Mouse (Mus musculus) brown adipose tissue, adult 24 weeks (tissue): ENCODE measurements around the gene 1700010I14Rik. TPM values are rescaled to one million over a fixed set of nuclear protein-coding genes. Genes with fewer than 3 reads are reported as not detected.

Source experiments
- H3K27ac ChIP-seq: fragments of 200-500 bp; replicated peaks from 2 replicates; pipeline ENCODE4 v1.5.1; 2012; ENCODE audit warnings: low read depth, mild to moderate bottlenecking, low read length
- H3K4me1 ChIP-seq: fragments of 200-500 bp; 2 replicates; pipeline ENCODE4 v1.6.1; 2012; ENCODE audit warnings: low read length, mixed read lengths; ENCODE audit not compliant: control insufficient read depth, insufficient read depth, insufficient read length
- H3K4me3 ChIP-seq: fragments of 200-500 bp; 2 replicates; pipeline ENCODE4 v1.5.1; 2012; ENCODE audit warnings: low read depth, mild to moderate bottlenecking, low read length, moderate library complexity; ENCODE audit not compliant: insufficient read depth
- polyA plus RNA-seq: library from polyadenylated mRNA; stranded (reverse); fragments of >200 nt; gene quantifications from 2 replicates; pipeline ENCODE4 v1.2.4, GENCODE M21; 2012; ENCODE audit not compliant: missing spikeins, insufficient read depth, insufficient read length

The 1700010I14Rik gene
- polyA plus RNA-seq, 1 experiment, result 0.75 TPM

- no peak overlapping the region for H3K27ac ChIP-seq
- no peaks in the 10 kb centered on the region for H3K4me1 ChIP-seq
- H3K4me3 ChIP-seq, result no peak overlapping the region
These were observed 2.4 kb upstream of the 1700010I14Rik start for GRCm38 (mm10) chr17:8985714-8986113.

- Histone ChIP-seq H3K4me3 (no peak overlapping the region), H3K27ac (no peak overlapping the region), H3K4me1 (no peaks in the 10 kb centered on the region)
These were observed 1.6 kb upstream of the 1700010I14Rik start for GRCm38 (mm10) chr17:8986551-8986950.

- no peak overlapping the region for H3K4me3 ChIP-seq
- H3K4me1 ChIP-seq, result no peaks in the 10 kb centered on the region
- no peak overlapping the region for H3K27ac ChIP-seq
These were observed 764 bp upstream of the 1700010I14Rik start for GRCm38 (mm10) chr17:8987369-8987768.

GRCm38 (mm10) chr17:8991160-8991559 is 3.0 kb downstream of the 1700010I14Rik start:
- Histone ChIP-seq H3K4me1 (no peaks in the 10 kb centered on the region), H3K27ac (no peak overlapping the region), H3K4me3 (no peak overlapping the region)

GRCm38 (mm10) chr17:8995344-8995743 is 7.2 kb downstream of the 1700010I14Rik start:
- no peaks in the 10 kb centered on the region for H3K4me1 ChIP-seq
- H3K4me3 ChIP-seq, result no peak overlapping the region
- no peak overlapping the region for H3K27ac ChIP-seq

GRCm38 (mm10) chr17:9002438-9002837 is 14.3 kb downstream of the 1700010I14Rik start:
- no peak overlapping the region for H3K27ac ChIP-seq
- no peak overlapping the region for H3K4me3 ChIP-seq
- H3K4me1 ChIP-seq, result no peaks in the 10 kb centered on the region

GRCm38 (mm10) chr17:9004516-9004915 is 16.4 kb downstream of the 1700010I14Rik start:
- no peaks in the 10 kb centered on the region for H3K4me1 ChIP-seq
- H3K27ac ChIP-seq, result no peak overlapping the region
- H3K4me3 ChIP-seq, result no peak overlapping the region

- no peak overlapping the region for H3K4me3 ChIP-seq
- no peaks in the 10 kb centered on the region for H3K4me1 ChIP-seq
- H3K27ac ChIP-seq, result no peak overlapping the region
These were observed 35.2 kb downstream of the 1700010I14Rik start for GRCm38 (mm10) chr17:9023198-9023942.

- no peak overlapping the region for H3K27ac ChIP-seq
- no peak overlapping the region for H3K4me3 ChIP-seq
- no peaks in the 10 kb centered on the region for H3K4me1 ChIP-seq
These were observed 42.0 kb downstream of the 1700010I14Rik start for GRCm38 (mm10) chr17:9030181-9030580.

GRCm38 (mm10) chr17:9031241-9032141 is 43.4 kb downstream of the 1700010I14Rik start:
- Histone ChIP-seq H3K27ac (no peak overlapping the region), H3K4me1 (no peaks in the 10 kb centered on the region), H3K4me3 (no peak overlapping the region)

GRCm38 (mm10) chr17:9032362-9033044 is 44.4 kb downstream of the 1700010I14Rik start:
- Histone ChIP-seq H3K4me3 (no peak overlapping the region), H3K27ac (no peak overlapping the region)

GRCm38 (mm10) chr17:9033511-9033910 is 45.4 kb downstream of the 1700010I14Rik start:
- Histone ChIP-seq H3K4me3 (no peak overlapping the region), H3K27ac (no peak overlapping the region), H3K4me1 (no peaks in the 10 kb centered on the region)

More at GRCm38 (mm10) chr17:9032362-9033044, 44.4 kb downstream of the 1700010I14Rik start:
- no peaks in the 10 kb centered on the region for H3K4me1 ChIP-seq

- Histone ChIP-seq H3K4me1 (no peaks in the 10 kb centered on the region), H3K27ac (no peak overlapping the region), H3K4me3 (no peak overlapping the region)
These were observed 47.6 kb downstream of the 1700010I14Rik start for GRCm38 (mm10) chr17:9035561-9036348.

GRCm38 (mm10) chr17:9042723-9043122 is 54.6 kb downstream of the 1700010I14Rik start:
- no peaks in the 10 kb centered on the region for H3K4me1 ChIP-seq

More at GRCm38 (mm10) chr17:9042723-9043122, 54.6 kb downstream of the 1700010I14Rik start:
- Histone ChIP-seq H3K27ac (no peak overlapping the region), H3K4me3 (no peak overlapping the region)
